Mouse (Mus musculus) C2C12 (cell line): ENCODE results near the gene Ifnb1.

Source experiments
- CTCF ChIP-seq: IDR thresholded peaks from one replicate; pipeline ENCODE4 v1.5.1; 2011; ENCODE audit not compliant: control insufficient read depth, insufficient read depth, insufficient read length
- FOSL1 ChIP-seq: IDR thresholded peaks from one replicate; pipeline ENCODE4 v1.8.0; 2011; ENCODE audit warnings: mild to moderate bottlenecking, low read length; ENCODE audit not compliant: poor library complexity, insufficient read depth, severe bottlenecking
- MAX ChIP-seq: IDR thresholded peaks from one replicate; pipeline ENCODE4 v1.6.1; 2011; ENCODE audit warnings: mild to moderate bottlenecking, control low read depth
- MYOD1 ChIP-seq: IDR thresholded peaks from one replicate; pipeline ENCODE4 v1.6.1; 2011; ENCODE audit warnings: low read depth; ENCODE audit not compliant: control insufficient read depth, insufficient read length
- MYOG ChIP-seq: IDR thresholded peaks from one replicate; pipeline ENCODE4 v1.6.1; 2011; ENCODE audit not compliant: control insufficient read depth, insufficient read length; ENCODE audit errors: extremely low read depth
- USF1 ChIP-seq: IDR thresholded peaks from one replicate; pipeline ENCODE4 v1.6.1; 2011; ENCODE audit warnings: low read depth, mild to moderate bottlenecking, control low read depth, moderate library complexity

DNA sequence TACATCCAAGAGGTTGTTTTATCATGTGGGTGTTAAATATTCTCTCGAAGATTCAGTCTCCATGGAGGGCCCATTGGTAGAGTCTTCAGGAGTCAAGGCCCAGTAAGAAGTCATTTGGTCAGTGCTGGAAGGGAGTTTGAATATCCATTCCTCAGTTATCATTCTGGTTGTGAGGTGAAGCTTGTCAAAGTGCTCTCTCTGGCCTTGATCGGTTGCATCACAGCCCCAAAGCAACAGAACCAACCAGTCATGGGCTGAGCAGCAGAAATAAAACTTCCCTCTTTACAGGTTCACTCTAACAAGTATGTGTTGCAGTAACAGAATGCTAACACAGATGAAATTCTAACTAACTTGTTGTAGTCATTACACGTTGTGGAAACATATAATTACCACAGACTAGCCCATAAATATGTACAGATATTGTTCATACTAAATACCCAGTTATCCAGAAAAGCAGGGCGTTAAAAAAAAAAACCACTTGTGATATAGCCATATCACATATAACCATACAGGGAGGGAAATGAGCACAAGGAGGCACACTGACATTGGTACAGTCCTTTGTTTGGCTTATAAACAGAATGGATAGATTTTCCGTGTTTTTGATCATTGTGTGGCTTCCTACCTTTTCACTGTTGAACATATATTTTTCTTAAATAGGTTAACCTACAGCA lies 3.9 kb upstream of the Ifnb1 start:
- no peak for TF ChIP-seq CTCF
- no peak for TF ChIP-seq MYOG
- TF ChIP-seq USF1 = no peak
- no peak for TF ChIP-seq MYOD1
- no peak for TF ChIP-seq FOSL1
- TF ChIP-seq MAX = no peak
